Mouse (Mus musculus) cerebellum, adult 2 months (tissue): ENCODE results near the gene Zscan5b.

Experiments used
- CTCF ChIP-seq: fragments of 200-500 bp; IDR thresholded peaks from 2 replicates; pipeline ENCODE4 v1.5.1; 2011; ENCODE audit warnings: low read depth, mild to moderate bottlenecking, control low read depth, low read length, moderate library complexity, borderline replicate concordance; ENCODE audit not compliant: insufficient read depth
- POLR2A ChIP-seq: fragments of 200-500 bp; IDR thresholded peaks from 2 replicates; pipeline ENCODE4 v1.6.1; 2011; ENCODE audit warnings: low read length, control low read depth, borderline replicate concordance; ENCODE audit not compliant: insufficient read depth

- peak; percentile 21; the same call in 1 of the 2 replicates for TF ChIP-seq CTCF
- TF ChIP-seq POLR2A: no peak
Measured at GRCm38 (mm10) chr7:6265695-6266094, 43.6 kb downstream of the Zscan5b start.
